Mouse (Mus musculus) lung, adult 2 months (tissue): ENCODE measurements around the gene Clybl.

Source experiments
- CTCF ChIP-seq: fragments of 200-500 bp; IDR thresholded peaks from 2 replicates; pipeline ENCODE4 v1.5.1; 2011; ENCODE audit warnings: mild to moderate bottlenecking, low read length, control low read depth; ENCODE audit not compliant: insufficient read depth
- POLR2A ChIP-seq: fragments of 200-500 bp; IDR thresholded peaks from 2 replicates; pipeline ENCODE4 v1.6.1; 2011; ENCODE audit warnings: low read depth, mild to moderate bottlenecking, control low read depth, low read length, borderline replicate concordance; ENCODE audit errors: extremely low read depth

GRCm38 (mm10) chr14:122380896-122381845, 199.7 kb downstream of the Clybl start:
- TF ChIP-seq CTCF (no peak), POLR2A (no peak)
